Mouse (Mus musculus) kidney, embryonic 15.5 days (tissue): ENCODE measurements around the gene Acat3. TPM values are rescaled to one million over a fixed set of nuclear protein-coding genes. Genes with fewer than 3 reads are reported as not detected.

Source experiments
- ATAC-seq: fragments of 200-750 bp; cut with Nextera tagmentation; replicated peaks from 2 replicates; pipeline ENCODE4 v1.8.0; 2017; ENCODE audit warnings: moderate TSS enrichment; ENCODE audit not compliant: low FRiP score
- H3K27ac ChIP-seq: fragments of 300-500 bp; sonication (generic); 2 replicates; pipeline ENCODE4 v1.5.1; 2015; ENCODE audit warnings: mild to moderate bottlenecking, inconsistent platforms
- H3K27me3 ChIP-seq: fragments of 300-500 bp; sonication (generic); 2 replicates; pipeline ENCODE4 v1.6.1; 2015; ENCODE audit warnings: inconsistent platforms
- H3K36me3 ChIP-seq: fragments of 300-500 bp; sonication (generic); 2 replicates; pipeline ENCODE4 v1.6.1; 2015; ENCODE audit warnings: inconsistent platforms
- H3K4me1 ChIP-seq: fragments of 300-500 bp; sonication (generic); 2 replicates; pipeline ENCODE4 v1.6.1; 2015; ENCODE audit warnings: inconsistent platforms
- H3K4me2 ChIP-seq: fragments of 300-500 bp; sonication (generic); 2 replicates; pipeline ENCODE4 v1.6.1; 2015; ENCODE audit warnings: moderate library complexity, mild to moderate bottlenecking, inconsistent platforms
- H3K4me3 ChIP-seq: fragments of 300-500 bp; sonication (generic); replicated peaks from 2 replicates; pipeline ENCODE4 v1.5.1; 2015; ENCODE audit warnings: mild to moderate bottlenecking, inconsistent platforms
- H3K9ac ChIP-seq: fragments of 300-500 bp; sonication (generic); 2 replicates; pipeline ENCODE4 v1.6.1; 2015; ENCODE audit warnings: mild to moderate bottlenecking, inconsistent platforms
- H3K9me3 ChIP-seq: fragments of 300-500 bp; sonication (generic); replicated peaks from 2 replicates; pipeline ENCODE4 v1.6.1; 2016; ENCODE audit warnings: inconsistent platforms
- WGBS: fragments of 180-500 bp; shearing (Covaris S2); methylation state at CpG from one replicate; pipeline ENCODE4 v1.1.7; 2015; ENCODE audit warnings: mixed read lengths; 5-methylcytosine and 5-hydroxymethylcytosine counted together
- polyA plus RNA-seq: library from polyadenylated mRNA; unstranded; fragments of >200 nt; fragmentation: Nextera tagmentation; extraction: Ambion mirVana; gene quantifications from 2 replicates; pipeline ENCODE4 v1.2.1, GENCODE M21; 2015

Gene Acat3
- polyA plus RNA-seq, 1 experiment from 2014 or later, result 3.4 TPM

GRCm38 (mm10) chr17:12887021-12887775 is 53.2 kb downstream of the Acat3 start:
- H3K27ac ChIP-seq, result 0 out of 2 replicates have a peak overlapping the region, but pooled peaks have one; percentile 45
- 71% methylated on average over 15 of the region's 15 CpGs for WGBS
- no peaks in the 10 kb centered on the region for H3K27me3 ChIP-seq
- ATAC-seq, result no peak
- peaks cover 5% of the 10 kb centered on the region for H3K36me3 ChIP-seq
- no peak overlapping the region for H3K9ac ChIP-seq
- no peak overlapping the region for H3K4me3 ChIP-seq
- no peak overlapping the region for H3K4me2 ChIP-seq
- peaks cover 10% of the 10 kb centered on the region; the same call in 1 of the 2 replicates for H3K4me1 ChIP-seq
- H3K9me3 ChIP-seq, result no peaks in the 10 kb centered on the region

GRCm38 (mm10) chr17:12886620-12887019 is 53.8 kb downstream of the Acat3 start:
- WGBS, result 36% methylated on average over 6 of the region's 6 CpGs
- no peak for ATAC-seq
- H3K4me3 ChIP-seq, result no peak overlapping the region
- no peaks in the 10 kb centered on the region for H3K9me3 ChIP-seq
- no peak overlapping the region for H3K9ac ChIP-seq
- H3K4me2 ChIP-seq, result no peak overlapping the region
- no peak overlapping the region for H3K27ac ChIP-seq
- peaks cover 10% of the 10 kb centered on the region; the same call in 1 of the 2 replicates for H3K4me1 ChIP-seq
- peaks cover 5% of the 10 kb centered on the region for H3K36me3 ChIP-seq
- H3K27me3 ChIP-seq, result no peaks in the 10 kb centered on the region

- H3K9me3 ChIP-seq, result no peaks in the 10 kb centered on the region
- H3K4me2 ChIP-seq, result no peak overlapping the region
- no peaks in the 10 kb centered on the region for H3K36me3 ChIP-seq
- H3K4me3 ChIP-seq, result no peak overlapping the region
- H3K27me3 ChIP-seq, result peaks cover 8% of the 10 kb centered on the region; the same call in 1 of the 2 replicates
- WGBS, result 85% methylated on average over 1 of the region's 1 CpGs
- no peak overlapping the region for H3K9ac ChIP-seq
- H3K27ac ChIP-seq, result no peak overlapping the region
- ATAC-seq, result no peak
- H3K4me1 ChIP-seq, result peaks cover 6% of the 10 kb centered on the region; the same call in 1 of the 2 replicates
Measured at GRCm38 (mm10) chr17:12881216-12881615, 59.2 kb downstream of the Acat3 start.

GRCm38 (mm10) chr17:12880178-12880577 is 60.2 kb downstream of the Acat3 start:
- Histone ChIP-seq H3K4me2 (peak overlapping the region; percentile 55), H3K4me3 (peak overlapping the region; percentile 18), H3K27ac (no peak overlapping the region), H3K27me3 (peaks cover 8% of the 10 kb centered on the region; the same call in 1 of the 2 replicates), H3K9ac (peak overlapping the region; percentile 17; the same call in 1 of the 2 replicates), H3K4me1 (peaks cover 6% of the 10 kb centered on the region; the same call in 1 of the 2 replicates), H3K36me3 (no peaks in the 10 kb centered on the region), H3K9me3 (no peaks in the 10 kb centered on the region)
- ATAC-seq, result peak; percentile 76
- 3% methylated on average over 14 of the region's 14 CpGs for WGBS

GRCm38 (mm10) chr17:12875734-12876133 is 64.7 kb downstream of the Acat3 start, which contains the start of gene Mrgprh:
TSS of gene Mrgprh (plus strand) at chr17:12876034.
- ATAC-seq, result no peak
- no peak within 1 kb of the TSS for H3K4me2 ChIP-seq
- H3K36me3 ChIP-seq, result no peaks in the 10 kb centered on the region
- H3K4me1 ChIP-seq, result peaks cover 10% of the 10 kb centered on the region; the same call in 1 of the 2 replicates
- no peaks in the 10 kb centered on the region for H3K9me3 ChIP-seq
- no peak within 1 kb of the TSS for H3K27ac ChIP-seq
- H3K4me3 ChIP-seq, result no peak within 1 kb of the TSS
- no peak within 1 kb of the TSS for H3K9ac ChIP-seq
- peaks cover 13% of the 10 kb centered on the region; the same call in 1 of the 2 replicates for H3K27me3 ChIP-seq
- WGBS, result 87% methylated on average over 5 of the region's 5 CpGs

Other genes with a start within 250 kb of the Acat3 start
- 30.1 and 34.6 TPM in 2 replicates for gene Igf2r, start 170.9 kb downstream of the Acat3 start, polyA plus RNA-seq
- 0.77 and 1.0 TPM in 2 replicates for gene Mas1, start 72.5 kb downstream of the Acat3 start, polyA plus RNA-seq
- gene Mrgprh, start 64.6 kb downstream of the Acat3 start, polyA plus RNA-seq, result not detected in 2 replicates
- 1.5 and 2.5 TPM in 2 replicates for gene Pnldc1, start 30.4 kb downstream of the Acat3 start, polyA plus RNA-seq
- 424 and 439 TPM in 2 replicates for gene Tcp1, start 24.9 kb downstream of the Acat3 start, polyA plus RNA-seq
- gene Mrpl18, start 24.3 kb downstream of the Acat3 start, polyA plus RNA-seq, result 162 and 182 TPM in 2 replicates
- 136 and 145 TPM in 2 replicates for gene Acat2, start 20.1 kb upstream of the Acat3 start, polyA plus RNA-seq
- gene Wtap, start 53.6 kb upstream of the Acat3 start, polyA plus RNA-seq, result 134 and 139 TPM in 2 replicates
- gene Sod2, start 66.2 kb upstream of the Acat3 start, polyA plus RNA-seq, result 140 and 141 TPM in 2 replicates
- gene Gpr31b, start 111.7 kb upstream of the Acat3 start, polyA plus RNA-seq, result 0.13 TPM in 1 of 2 replicates, not detected in the other
- 0.14 TPM in 1 of 2 replicates, not detected in the other for gene Tcp10b, start 120.5 kb upstream of the Acat3 start, polyA plus RNA-seq
- not detected in 2 replicates for gene Unc93a, start 191.2 kb upstream of the Acat3 start, polyA plus RNA-seq